Mouse (Mus musculus) midbrain, embryonic 10.5 days (tissue): Measurements from ENCODE around the gene Bcl9l. TPM values are rescaled to one million over a fixed set of nuclear protein-coding genes. Genes with fewer than 3 reads are reported as not detected.

ENCODE experiments used
- DNase-seq: peaks from one replicate; pipeline ENCODE4 v3.0.0-alpha.2; 2017; ENCODE audit warnings: low spot score
- H3K27ac ChIP-seq: fragments of 300-500 bp; sonication (generic); replicated peaks from 2 replicates; pipeline ENCODE4 v1.5.1; 2016; ENCODE audit warnings: mild to moderate bottlenecking
- H3K27me3 ChIP-seq: fragments of 300-500 bp; sonication (generic); 2 replicates; pipeline ENCODE4 v1.6.1; 2016; ENCODE audit warnings: low read depth, mild to moderate bottlenecking; ENCODE audit not compliant: poor library complexity, severe bottlenecking
- H3K36me3 ChIP-seq: fragments of 300-500 bp; sonication (generic); 2 replicates; pipeline ENCODE4 v1.6.1; 2016; ENCODE audit warnings: mild to moderate bottlenecking, moderate library complexity
- H3K4me1 ChIP-seq: fragments of 300-500 bp; sonication (generic); 2 replicates; pipeline ENCODE4 v1.6.1; 2016
- H3K4me3 ChIP-seq: fragments of 300-500 bp; sonication (generic); 2 replicates; pipeline ENCODE4 v1.5.1; 2016; ENCODE audit warnings: mild to moderate bottlenecking, moderate library complexity
- H3K9me3 ChIP-seq: fragments of 300-500 bp; sonication (generic); replicated peaks from 2 replicates; pipeline ENCODE4 v1.6.1; 2016; ENCODE audit warnings: mild to moderate bottlenecking
- WGBS: fragments of 180-500 bp; shearing (Covaris S2); methylation state at CpG from one replicate; pipeline ENCODE4 v1.1.7; 2016; 5-methylcytosine and 5-hydroxymethylcytosine counted together
- polyA plus RNA-seq: library from polyadenylated mRNA; unstranded; fragments of >200 nt; fragmentation: Nextera tagmentation; extraction: Ambion mirVana; gene quantifications from 2 replicates; pipeline ENCODE4 v1.2.1, GENCODE M21; 2016

The Bcl9l gene
- polyA plus RNA-seq, 1 experiment from 2014 or later: 3.9 TPM

DNA sequence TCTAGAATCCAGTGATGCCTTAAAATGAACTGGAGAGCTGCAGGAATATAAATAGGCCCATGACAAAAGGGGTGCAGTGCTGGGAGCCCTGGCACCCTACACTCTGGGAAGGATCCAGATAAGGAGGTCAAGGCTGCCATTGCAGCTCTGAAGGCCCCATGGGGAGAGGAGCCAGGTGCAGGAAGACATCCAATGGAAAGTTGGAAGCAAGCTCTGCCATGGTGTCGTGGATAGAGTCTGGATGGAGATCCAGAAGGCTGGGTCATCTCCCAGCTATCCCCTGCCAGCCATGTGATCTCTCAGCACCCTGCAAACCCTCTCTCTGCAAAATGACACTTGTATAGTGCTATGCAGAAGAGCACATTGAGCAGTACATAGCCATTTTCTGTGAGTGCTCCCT, 8.3 kb upstream of the Bcl9l start:
- WGBS: 65% methylated on average over 1 of the region's 1 CpGs
- H3K36me3 ChIP-seq: no peaks in the 10 kb centered on the region
- H3K27ac ChIP-seq: no peak overlapping the region
- H3K9me3 ChIP-seq: 0 out of 2 replicates have a peak, but pooled peaks cover 3% of the 10 kb centered on the region
- peaks cover 13% of the 10 kb centered on the region for H3K27me3 ChIP-seq
- H3K4me3 ChIP-seq: no peak overlapping the region
- peaks cover 20% of the 10 kb centered on the region for H3K4me1 ChIP-seq
- DNase-seq: no peak

DNA sequence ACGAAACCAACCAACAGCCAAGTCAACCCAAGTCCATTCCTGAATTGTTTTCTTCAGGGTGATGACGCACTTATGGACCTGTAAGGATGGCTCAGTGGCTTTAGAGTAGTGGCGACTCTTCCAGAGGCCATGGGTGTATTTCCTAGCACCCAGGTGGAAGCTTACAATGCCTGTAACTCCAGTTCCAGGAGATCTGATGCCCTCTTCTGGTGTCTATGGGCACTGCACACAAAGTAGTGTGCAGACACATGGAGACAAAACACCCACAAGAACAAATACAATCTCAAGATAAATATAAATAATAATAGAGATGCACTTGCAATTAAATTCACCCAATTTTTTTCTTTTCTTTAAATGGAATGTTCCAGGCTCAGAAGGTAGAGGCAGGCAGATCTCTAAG, 6.7 kb upstream of the Bcl9l start:
- WGBS: 94% methylated on average over 3 of the region's 3 CpGs

GRCm38 (mm10) chr9:44477339-44478228, 5.0 kb upstream of the Bcl9l start:
- 4% methylated on average over 24 of the region's 24 CpGs for WGBS
- Histone ChIP-seq H3K27ac (peak overlapping the region; percentile 95), H3K4me3 (peak overlapping the region; percentile 81), H3K4me1 (peaks cover 43% of the 10 kb centered on the region), H3K36me3 (no peaks in the 10 kb centered on the region), H3K27me3 (peaks cover 23% of the 10 kb centered on the region), H3K9me3 (0 out of 2 replicates have a peak, but pooled peaks cover 3% of the 10 kb centered on the region)
- peak; percentile 48 for DNase-seq

More for the DNA sequence above, 6.7 kb upstream of the Bcl9l start:
- Histone ChIP-seq H3K27ac (no peak overlapping the region), H3K36me3 (no peaks in the 10 kb centered on the region), H3K9me3 (0 out of 2 replicates have a peak, but pooled peaks cover 3% of the 10 kb centered on the region), H3K27me3 (peaks cover 15% of the 10 kb centered on the region), H3K4me1 (peaks cover 32% of the 10 kb centered on the region), H3K4me3 (no peak overlapping the region)
- no peak for DNase-seq

DNA sequence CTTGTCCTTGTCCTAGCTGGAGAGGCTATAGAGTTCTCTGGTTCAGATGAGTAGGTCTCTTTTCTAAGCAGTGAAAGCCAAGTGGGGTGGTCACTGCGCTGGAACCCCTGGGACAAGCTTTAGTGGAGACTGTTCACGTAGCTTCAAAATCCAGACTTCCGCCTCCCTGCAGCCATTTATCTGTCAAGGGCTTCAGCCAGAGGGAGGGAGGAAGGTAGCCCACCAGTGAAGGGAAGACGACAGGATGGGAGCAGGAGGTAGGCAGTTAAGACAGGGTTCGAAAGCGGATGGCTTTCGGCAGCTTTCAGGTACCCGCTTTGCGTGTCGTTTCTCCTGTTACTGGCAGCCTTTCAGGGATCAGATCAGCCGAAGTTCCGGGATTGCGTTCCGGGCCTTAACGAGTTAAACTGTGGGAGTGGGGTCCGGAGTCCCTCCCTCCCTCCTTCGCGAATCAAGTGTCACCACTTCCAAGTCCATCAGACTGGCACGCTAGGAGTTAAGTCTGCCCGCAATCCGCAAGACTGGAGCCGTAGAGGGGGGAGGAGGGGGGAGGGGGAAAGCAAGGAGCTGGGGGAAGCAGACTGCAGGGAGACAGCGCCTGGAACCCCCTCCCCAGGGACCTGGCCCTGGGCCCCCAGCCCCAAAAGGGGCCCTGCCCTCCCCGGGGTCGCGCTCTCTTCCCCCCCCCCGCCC, 4.2 kb upstream of the Bcl9l start:
- Histone ChIP-seq H3K9me3 (0 out of 2 replicates have a peak, but pooled peaks cover 3% of the 10 kb centered on the region), H3K4me1 (peaks cover 49% of the 10 kb centered on the region), H3K4me3 (peak overlapping the region; percentile 81), H3K27me3 (peaks cover 23% of the 10 kb centered on the region), H3K36me3 (no peaks in the 10 kb centered on the region), H3K27ac (peak overlapping the region; percentile 95)
- DNase-seq: peak; percentile 93
- under 1% methylated on average over 20 of the region's 27 CpGs for WGBS

- Histone ChIP-seq H3K27me3 (peaks cover 23% of the 10 kb centered on the region), H3K9me3 (0 out of 2 replicates have a peak, but pooled peaks cover 3% of the 10 kb centered on the region), H3K4me1 (peaks cover 56% of the 10 kb centered on the region), H3K4me3 (peak overlapping the region; percentile 81), H3K36me3 (no peaks in the 10 kb centered on the region), H3K27ac (peak overlapping the region; percentile 95)
- WGBS: under 1% methylated on average over 29 of the region's 29 CpGs
- DNase-seq: peak; percentile 96
These were observed 3.5 kb upstream of the Bcl9l start for GRCm38 (mm10) chr9:44478959-44479605.

DNA sequence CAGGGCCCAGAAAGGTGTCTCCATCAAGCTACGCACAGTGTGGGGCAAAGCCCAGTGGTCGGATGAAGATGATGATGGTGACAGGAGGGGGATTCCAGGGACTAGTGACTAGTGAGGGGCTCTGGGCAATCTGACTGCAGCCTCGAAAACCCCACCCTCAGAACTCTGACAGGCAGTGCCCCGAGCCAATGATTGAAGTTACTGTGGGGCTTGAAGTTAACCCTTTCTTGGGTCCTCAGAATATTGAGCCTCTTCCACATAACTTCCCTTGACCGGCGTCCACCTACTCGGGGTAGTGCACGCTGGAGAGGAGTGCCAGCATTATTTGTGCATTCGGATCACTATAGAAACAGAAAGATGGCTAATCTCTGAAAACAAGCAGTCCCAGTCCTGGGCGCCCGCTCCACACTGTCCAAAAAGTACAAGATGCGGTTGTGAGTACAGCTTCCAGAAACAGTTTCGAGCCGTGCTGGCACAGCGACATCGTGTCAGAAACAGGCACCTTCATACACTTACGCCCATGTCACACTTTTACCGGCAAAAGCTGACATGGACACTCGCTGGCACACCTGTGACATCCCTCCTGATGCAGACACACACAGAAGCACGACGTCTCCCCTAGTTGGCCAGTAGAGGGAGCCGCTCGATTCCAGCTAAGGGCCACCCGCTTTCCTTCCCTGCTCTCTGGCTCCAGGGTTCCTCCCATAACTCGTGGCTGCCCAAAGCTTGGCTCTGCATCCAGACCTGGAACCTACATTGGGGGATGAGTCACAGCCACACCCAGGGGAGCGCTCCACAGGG, 2.8 kb upstream of the Bcl9l start:
- Histone ChIP-seq H3K4me1 (peaks cover 64% of the 10 kb centered on the region), H3K36me3 (no peaks in the 10 kb centered on the region), H3K4me3 (peak overlapping the region; percentile 81), H3K27ac (peak overlapping the region; percentile 95), H3K9me3 (0 out of 2 replicates have a peak, but pooled peaks cover 3% of the 10 kb centered on the region), H3K27me3 (peaks cover 23% of the 10 kb centered on the region)
- DNase-seq: peak; percentile 82
- WGBS: under 1% methylated on average over 26 of the region's 26 CpGs

DNA sequence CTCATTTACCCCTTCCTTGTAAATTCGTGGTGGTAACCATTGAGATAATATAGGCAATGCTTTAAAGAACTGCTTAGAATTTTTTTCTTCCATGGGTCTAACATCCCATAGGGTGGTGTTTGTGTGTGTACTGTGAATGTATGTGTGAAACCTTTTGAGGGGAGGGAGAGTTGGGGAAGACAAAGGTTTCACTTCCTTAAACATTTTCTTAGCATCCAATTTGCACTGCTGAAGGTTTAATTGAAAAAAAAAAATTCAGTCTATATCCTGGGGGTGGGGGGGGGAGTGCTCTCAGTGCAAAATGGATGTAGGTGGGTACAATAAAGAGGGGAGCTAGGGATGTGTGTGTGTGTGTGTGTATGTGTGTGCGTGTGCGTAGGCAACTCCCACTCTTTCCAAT, 513 bp upstream of the Bcl9l start:
- Histone ChIP-seq H3K36me3 (no peaks in the 10 kb centered on the region), H3K9me3 (no peaks in the 10 kb centered on the region), H3K4me1 (peaks cover 87% of the 10 kb centered on the region), H3K27me3 (peaks cover 15% of the 10 kb centered on the region), H3K4me3 (peak overlapping the region; percentile 96), H3K27ac (peak overlapping the region; percentile 96)
- no peak for DNase-seq
- WGBS: 8% methylated on average over 3 of the region's 3 CpGs

DNA sequence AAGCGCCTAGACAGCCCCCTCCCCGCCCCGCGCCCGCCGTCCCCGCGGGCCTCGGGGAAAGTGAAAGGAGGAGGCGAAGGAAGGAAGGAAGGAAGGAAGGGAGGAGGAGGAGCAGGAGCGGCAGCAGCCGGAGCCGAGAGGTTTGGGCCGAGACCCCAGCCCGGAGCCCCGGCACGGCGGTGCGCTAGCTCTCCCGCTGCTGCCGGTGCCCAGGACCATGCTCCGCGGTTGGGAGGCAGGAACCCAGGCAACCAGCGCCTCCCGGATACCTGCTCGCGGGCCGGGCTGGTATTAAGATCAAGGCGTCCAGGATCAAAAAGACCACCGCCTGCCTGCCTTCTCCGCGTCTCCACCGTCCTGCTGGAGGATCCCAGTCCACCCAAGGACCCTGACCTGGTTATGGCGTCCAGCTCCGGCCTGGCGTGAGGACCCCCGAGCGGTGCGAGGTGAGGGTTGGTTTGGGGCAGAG, 450 bp downstream of the Bcl9l start:
- no peaks in the 10 kb centered on the region for H3K36me3 ChIP-seq
- H3K9me3 ChIP-seq: no peaks in the 10 kb centered on the region
- DNase-seq: no peak
- 0% methylated on average over 38 of the region's 39 CpGs for WGBS
- peak overlapping the region; percentile 96 for H3K27ac ChIP-seq
- H3K4me1 ChIP-seq: peaks cover 87% of the 10 kb centered on the region
- 0 out of 2 replicates have a peak, but pooled peaks cover 10% of the 10 kb centered on the region for H3K27me3 ChIP-seq
- H3K4me3 ChIP-seq: peak overlapping the region; percentile 96

DNA sequence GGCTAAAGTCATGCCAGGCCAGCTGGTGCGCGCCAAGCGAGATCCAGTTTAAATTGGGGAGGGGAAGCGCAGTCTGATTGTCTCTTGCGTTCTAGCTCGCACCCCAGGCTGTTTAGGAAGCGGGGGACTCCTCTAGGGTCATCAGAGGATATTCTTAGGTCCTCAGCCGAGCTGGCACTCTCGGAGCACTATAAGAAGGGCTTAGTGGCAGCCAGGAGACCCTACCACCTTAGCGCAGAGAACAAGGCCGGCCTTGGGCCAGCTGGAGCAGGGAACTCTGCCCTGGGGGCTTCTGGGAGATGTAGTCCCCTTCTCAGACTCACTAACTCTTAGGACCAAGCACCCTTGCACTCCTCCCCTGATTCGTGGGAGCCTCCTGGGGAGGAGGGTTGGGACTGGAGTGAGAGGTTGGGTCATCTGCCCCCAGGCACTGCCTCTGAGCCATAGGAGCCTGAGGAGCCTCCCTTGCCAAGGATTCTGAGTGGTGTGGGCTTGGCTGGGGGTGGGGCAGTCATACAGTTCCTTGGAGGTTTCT, 952 bp downstream of the Bcl9l start:
- DNase-seq: peak; percentile 79
- no peaks in the 10 kb centered on the region for H3K9me3 ChIP-seq
- H3K4me3 ChIP-seq: peak overlapping the region; percentile 96
- H3K27ac ChIP-seq: peak overlapping the region; percentile 96
- 0 out of 2 replicates have a peak, but pooled peaks cover 10% of the 10 kb centered on the region for H3K27me3 ChIP-seq
- H3K4me1 ChIP-seq: peaks cover 87% of the 10 kb centered on the region
- no peaks in the 10 kb centered on the region for H3K36me3 ChIP-seq
- under 1% methylated on average over 12 of the region's 12 CpGs for WGBS

DNA sequence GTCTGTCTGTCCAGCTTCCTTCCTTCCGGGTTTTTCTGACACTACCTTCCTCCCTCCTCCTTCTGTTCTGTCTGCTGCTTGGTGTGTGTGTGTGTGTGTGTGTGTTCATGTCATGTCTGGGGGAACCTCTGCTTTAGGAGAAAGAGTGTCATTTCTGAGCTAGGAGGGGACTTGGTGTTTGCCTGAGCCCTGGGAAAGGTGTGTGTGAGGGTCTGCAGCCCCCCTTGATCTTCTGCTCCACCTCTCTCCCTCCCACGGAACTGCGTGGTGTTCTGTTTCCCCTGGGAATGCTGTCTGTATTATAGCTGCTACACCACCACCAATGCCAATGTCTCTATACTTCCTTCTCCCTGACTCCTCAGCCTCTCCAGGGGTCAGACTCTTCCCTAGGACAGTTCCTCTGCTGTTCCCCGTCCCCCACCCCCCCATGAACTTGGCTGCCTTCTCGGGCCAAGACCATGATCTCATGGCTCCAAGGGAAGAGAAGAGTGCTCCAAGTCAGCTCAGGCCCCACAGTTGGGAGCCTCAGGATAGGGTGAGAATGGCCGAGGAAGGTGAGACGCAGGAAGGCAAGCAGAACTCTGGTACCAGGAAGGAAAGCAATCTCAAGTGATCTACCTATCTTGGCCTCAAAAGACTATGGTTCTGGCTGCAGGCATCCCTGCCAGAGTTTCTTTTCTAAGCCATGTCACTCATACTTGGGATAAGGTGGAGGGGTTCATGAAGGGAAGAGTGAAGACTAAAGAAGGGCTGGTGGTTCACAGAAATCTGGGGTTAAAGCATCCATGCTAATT, 1.9 kb downstream of the Bcl9l start:
- DNase-seq: no peak
- Histone ChIP-seq H3K9me3 (no peaks in the 10 kb centered on the region), H3K36me3 (no peaks in the 10 kb centered on the region), H3K27ac (peak overlapping the region; percentile 96), H3K4me1 (peaks cover 89% of the 10 kb centered on the region), H3K27me3 (0 out of 2 replicates have a peak, but pooled peaks cover 10% of the 10 kb centered on the region), H3K4me3 (peak overlapping the region; percentile 96)
- 40% methylated on average over 7 of the region's 7 CpGs for WGBS

- H3K4me3 ChIP-seq: peak overlapping the region; percentile 96
- no peak for DNase-seq
- H3K36me3 ChIP-seq: no peaks in the 10 kb centered on the region
- H3K27me3 ChIP-seq: 0 out of 2 replicates have a peak, but pooled peaks cover 10% of the 10 kb centered on the region
- WGBS: 36% methylated on average over 6 of the region's 6 CpGs
- H3K9me3 ChIP-seq: no peaks in the 10 kb centered on the region
- H3K4me1 ChIP-seq: peaks cover 89% of the 10 kb centered on the region
- peak overlapping the region; percentile 77; the same call in 1 of the 2 replicates for H3K27ac ChIP-seq
These were observed 2.5 kb downstream of the Bcl9l start for GRCm38 (mm10) chr9:44485105-44485515.
